11 mouse cellular contexts compared by ENCODE assay signal in genomic region chr6:30550496-30551192, GRCm38 (mm10). TPM values are rescaled to one million over a fixed set of nuclear protein-coding genes. Genes with fewer than 3 reads are reported as not detected.
DNase-seq lines count a peak whose midpoint lies in the region; ATAC-seq lines count a peak whose summit lies in the region.
"Had no signal": no experiment of that assay in that cellular context is flagged by ENCODE, and none has a peak within 500 bp of the region (broad histone marks: within the 10 kb centered on the region; RNA-seq: fewer than 3 reads in every experiment).

No protein-coding gene starts in this region.

- no peaks in the 10 kb centered on the region for H3K27me3 ChIP-seq in forebrain, embryonic 15.5 days
- H3K27me3 ChIP-seq in midbrain, embryonic 10.5 days (ENCODE audit: low read depth, poor library complexity, severe bottlenecking): no peaks in the 10 kb centered on the region
- H3K27me3 ChIP-seq: heart, embryonic 13.5 days; lung, embryonic 15.5 days had no signal

- H3K4me2 ChIP-seq in forebrain, embryonic 15.5 days (replicated peaks): no peak overlapping the region
- H3K4me2 ChIP-seq: heart, embryonic 13.5 days; lung, embryonic 15.5 days had no signal

- H3K36me3 ChIP-seq in forebrain, embryonic 15.5 days: no peaks in the 10 kb centered on the region
- H3K36me3 ChIP-seq in midbrain, embryonic 10.5 days: no peaks in the 10 kb centered on the region
- H3K36me3 ChIP-seq: heart, embryonic 13.5 days; lung, embryonic 15.5 days had no signal

- no peak for ATAC-seq in forebrain, embryonic 15.5 days (replicated peaks)
- no peak for ATAC-seq in erythroblast, adult 5-6 weeks (replicated peaks; ENCODE audit: low FRiP score, poor library complexity, severe bottlenecking)

- H3K9me3 ChIP-seq in forebrain, embryonic 15.5 days: no peaks in the 10 kb centered on the region
- H3K9me3 ChIP-seq in midbrain, embryonic 10.5 days (replicated peaks): 0 out of 2 replicates have a peak, but pooled peaks cover 4% of the 10 kb centered on the region
- H3K9me3 ChIP-seq: lung, embryonic 15.5 days had no signal

- 58% methylated on average over 7 of the region's 7 CpGs for WGBS in forebrain, embryonic 15.5 days
- WGBS in midbrain, embryonic 10.5 days: 73% methylated on average over 7 of the region's 7 CpGs

- DNase-seq in 416B (ENCODE audit: low read depth) (peak; percentile 59), NIH3T3 (ENCODE audit: low read depth) (peak; percentile 71)
- no peak for DNase-seq in midbrain, embryonic 10.5 days (ENCODE audit: low spot score)
- DNase-seq in ovary, postnatal 10 days (ENCODE audit: low spot score): no peak
- DNase-seq in natural killer cell, adult 2 months (ENCODE audit: low spot score in 2 of 2): no peak
- DNase-seq: adrenal gland, postnatal 25 days; cerebellum, postnatal 10 days had no signal

- H3K27ac ChIP-seq in forebrain, embryonic 15.5 days (replicated peaks): peak overlapping the region; percentile 91
- peak overlapping the region; percentile 90 for H3K27ac ChIP-seq in midbrain, embryonic 10.5 days (replicated peaks)
- H3K27ac ChIP-seq: heart, embryonic 13.5 days had no signal

- H3K9ac ChIP-seq in forebrain, embryonic 15.5 days (replicated peaks): no peak overlapping the region
- H3K9ac ChIP-seq: heart, embryonic 13.5 days; lung, embryonic 15.5 days had no signal

- no peak overlapping the region for H3K4me3 ChIP-seq in forebrain, embryonic 15.5 days
- H3K4me3 ChIP-seq in midbrain, embryonic 10.5 days: no peak overlapping the region
- H3K4me3 ChIP-seq: heart, embryonic 13.5 days; lung, embryonic 15.5 days had no signal

- peaks cover 60% of the 10 kb centered on the region for H3K4me1 ChIP-seq in forebrain, embryonic 15.5 days
- H3K4me1 ChIP-seq in midbrain, embryonic 10.5 days: peaks cover 82% of the 10 kb centered on the region

RNA-seq across cellular contexts. Expression of gene Cpa2, which starts 9.3 kb away (rescaled TPM):
- polyA plus RNA-seq in forebrain, embryonic 15.5 days (2015; fragmentation: Nextera tagmentation; extraction: Ambion mirVana): 4.7 and 5.3 TPM in 2 replicates
- polyA plus RNA-seq in midbrain, embryonic 10.5 days (2016; fragmentation: Nextera tagmentation; extraction: Ambion mirVana): 22.0 and 22.8 TPM in 2 replicates
- total RNA-seq in erythroblast, adult 5-6 weeks (2015; ENCODE audit: low replicate concordance): not detected in 2 replicates
- total RNA-seq in erythroblast, adult 5-6 weeks (2017; ENCODE audit: low replicate concordance): not detected in 2 replicates

RNA-seq across cellular contexts. Expression of gene Cpa4, which starts 17.5 kb away (rescaled TPM):
- 1.9 and 2.0 TPM in 2 replicates for polyA plus RNA-seq in forebrain, embryonic 15.5 days (2015; fragmentation: Nextera tagmentation; extraction: Ambion mirVana)
- polyA plus RNA-seq in midbrain, embryonic 10.5 days (2016; fragmentation: Nextera tagmentation; extraction: Ambion mirVana): 1.3 and 2.3 TPM in 2 replicates
- not detected in 2 replicates for total RNA-seq in erythroblast, adult 5-6 weeks (2015; ENCODE audit: low replicate concordance)
- not detected in 2 replicates for total RNA-seq in erythroblast, adult 5-6 weeks (2017; ENCODE audit: low replicate concordance)

RNA-seq across cellular contexts. Expression of gene Ssmem1, which starts 41.0 kb away (rescaled TPM):
- polyA plus RNA-seq in forebrain, embryonic 15.5 days (2015; fragmentation: Nextera tagmentation; extraction: Ambion mirVana): 0.14 TPM in 1 of 2 replicates, not detected in the other
- polyA plus RNA-seq in midbrain, embryonic 10.5 days (2016; fragmentation: Nextera tagmentation; extraction: Ambion mirVana): 0.22 and 0.36 TPM in 2 replicates
- total RNA-seq in erythroblast, adult 5-6 weeks (2015; ENCODE audit: low replicate concordance): not detected in 2 replicates
- total RNA-seq in erythroblast, adult 5-6 weeks (2017; ENCODE audit: low replicate concordance): 1.3 TPM in 1 of 2 replicates, not detected in the other
- polyA plus RNA-seq: heart, embryonic 13.5 days had no signal

RNA-seq across cellular contexts. Expression of gene Tmem209, which starts 41.1 kb away (rescaled TPM):
- polyA plus RNA-seq in forebrain, embryonic 15.5 days (2015; fragmentation: Nextera tagmentation; extraction: Ambion mirVana): 32.6 and 34.1 TPM in 2 replicates
- 47.8 and 52.7 TPM in 2 replicates for polyA plus RNA-seq in midbrain, embryonic 10.5 days (2016; fragmentation: Nextera tagmentation; extraction: Ambion mirVana)
- total RNA-seq in erythroblast, adult 5-6 weeks (2015; ENCODE audit: low replicate concordance): 19.4 and 22.2 TPM in 2 replicates
- 15.9 and 16.3 TPM in 2 replicates for total RNA-seq in erythroblast, adult 5-6 weeks (2017; ENCODE audit: low replicate concordance)

Comparison
In these comparisons a context has a peak if more than half of its experiments do, and no peak if none do; other contexts are left out.
1. DNase-seq: peak in 416B (single experiment) and NIH3T3 (single experiment); none in midbrain, embryonic 10.5 days (single experiment), ovary, postnatal 10 days (single experiment) and natural killer cell, adult 2 months (0 of 2).